Mouse (Mus musculus) NIH3T3 (cell line): ENCODE results near the gene Togaram2.
A peak's percentile ranks its signal among the peaks of the same experiment; 100 is the strongest.
"Not testable (repeated sequence)": the region's sequence is repeated elsewhere in the genome, so short reads cannot be mapped to it uniquely, and the experiment has no call there.

ENCODE experiments used
- DNase-seq: peaks from one replicate; pipeline ENCODE4 v3.0.0-alpha.2; 2012; ENCODE audit warnings: low read depth

The Togaram2 gene

DNA sequence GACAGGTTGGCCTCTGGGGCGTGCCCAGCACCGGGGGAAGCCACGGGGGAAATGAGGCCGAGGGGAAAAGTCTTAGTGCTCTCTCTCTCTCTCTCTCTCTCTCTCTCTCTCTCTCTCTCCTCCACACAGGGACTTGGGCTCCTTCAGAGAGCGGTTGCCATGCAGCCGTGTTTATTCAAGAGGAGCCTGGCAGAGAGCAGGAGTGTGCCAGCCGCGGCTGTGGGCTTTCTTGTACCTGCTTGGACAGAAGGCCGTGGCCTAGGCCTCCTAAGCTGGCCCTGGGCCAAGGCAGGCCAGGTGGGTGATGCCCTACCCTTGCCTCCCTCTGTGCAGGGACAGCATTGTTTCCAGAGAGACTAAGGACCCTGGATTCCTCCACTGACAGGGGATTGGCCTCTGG, at the start of gene Togaram2:
Gene Togaram2 (plus strand): TSS at position 170 of the 400 bp plus-strand sequence.
- DNase-seq: no peak

GRCm38 (mm10) chr17:71631806-71632205, 41.3 kb upstream of the Togaram2 start:
- DNase-seq: no peak

DNA sequence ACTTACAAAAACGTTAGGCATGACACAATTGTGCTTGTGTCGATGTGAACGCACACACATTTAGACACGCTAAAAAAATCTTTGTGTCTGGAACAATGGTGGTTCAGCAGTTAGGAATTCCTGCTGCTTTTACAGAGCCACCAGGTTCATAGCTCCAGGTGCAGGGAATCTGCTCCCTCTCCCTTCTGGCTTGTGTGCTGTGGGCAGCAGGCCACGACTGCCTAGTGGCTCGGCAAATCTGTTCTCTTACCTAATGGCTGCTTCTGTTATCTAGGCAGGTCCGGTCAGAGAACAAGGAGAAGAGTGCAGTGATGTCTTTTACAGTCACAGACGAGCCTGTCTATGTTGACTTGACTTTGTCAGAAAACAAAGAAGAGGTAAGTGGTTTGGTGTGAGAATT, 39.7 kb upstream of the Togaram2 start:
- no peak for DNase-seq

DNA sequence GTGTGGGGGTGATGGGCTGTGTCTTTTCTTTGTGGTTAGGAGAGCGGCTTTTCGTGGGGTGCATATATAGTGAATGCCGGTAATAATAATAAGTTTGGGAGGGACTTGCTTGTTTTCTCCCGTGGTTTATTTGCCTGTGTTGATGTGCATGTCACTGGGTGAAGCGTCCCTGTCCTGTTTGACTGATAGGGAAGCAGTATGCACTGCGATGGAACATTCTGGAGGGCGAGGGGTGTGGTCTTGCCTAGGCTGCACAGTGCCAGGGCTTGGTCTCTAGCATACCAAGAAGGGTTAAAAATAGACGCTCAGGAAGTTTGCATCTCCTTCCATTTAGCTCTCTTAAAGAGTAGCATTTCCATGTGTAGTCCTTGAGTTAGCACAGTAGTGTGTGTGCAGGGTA, 36.3 kb upstream of the Togaram2 start:
- no peak for DNase-seq

DNA sequence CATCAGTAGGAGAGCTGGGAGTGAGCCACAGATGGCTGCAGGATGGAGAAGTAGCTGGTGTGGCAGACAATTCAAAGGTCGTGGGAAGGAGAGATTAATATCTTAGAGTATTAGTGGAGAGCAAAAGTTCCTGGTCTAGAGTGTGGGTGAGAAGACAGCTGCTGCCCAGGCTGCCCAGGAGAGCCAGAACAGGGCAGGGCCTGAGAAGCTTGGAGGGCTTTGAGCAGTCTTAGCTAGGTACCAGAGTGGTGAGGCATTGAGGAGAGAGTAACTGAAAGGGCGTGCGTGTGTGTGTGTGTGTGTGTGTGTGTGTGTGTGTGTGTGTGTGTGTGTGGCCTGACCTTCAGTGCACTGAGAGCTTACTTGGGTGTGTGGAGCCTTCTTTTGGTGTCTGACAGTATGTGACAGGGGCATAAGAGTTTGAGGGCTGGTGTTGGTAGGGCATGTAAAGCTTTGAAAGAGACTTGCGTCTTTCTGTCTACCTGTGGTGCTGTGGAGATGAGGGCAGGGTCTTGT, 35.3 kb upstream of the Togaram2 start:
- no peak for DNase-seq

DNA sequence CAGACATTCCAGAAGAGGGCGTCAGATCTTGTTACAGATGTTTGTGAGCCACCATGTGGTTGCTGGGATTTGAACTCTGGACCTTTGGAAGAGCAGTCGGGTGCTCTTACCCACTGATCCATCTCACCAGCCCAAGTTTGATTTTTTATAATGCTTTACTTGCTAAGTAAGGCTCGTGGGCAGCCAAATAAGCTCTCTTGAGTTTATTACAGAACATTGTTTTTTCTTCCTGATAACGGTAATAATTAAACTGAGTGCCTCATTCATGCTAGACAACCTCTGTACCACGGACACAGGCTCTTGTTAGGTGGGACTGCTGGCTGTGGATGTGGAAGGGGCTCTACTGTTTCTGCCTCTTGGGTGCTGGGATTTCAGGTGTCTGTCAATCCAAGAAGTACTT, 34.0 kb upstream of the Togaram2 start:
- DNase-seq: not testable (repeated sequence)

DNA sequence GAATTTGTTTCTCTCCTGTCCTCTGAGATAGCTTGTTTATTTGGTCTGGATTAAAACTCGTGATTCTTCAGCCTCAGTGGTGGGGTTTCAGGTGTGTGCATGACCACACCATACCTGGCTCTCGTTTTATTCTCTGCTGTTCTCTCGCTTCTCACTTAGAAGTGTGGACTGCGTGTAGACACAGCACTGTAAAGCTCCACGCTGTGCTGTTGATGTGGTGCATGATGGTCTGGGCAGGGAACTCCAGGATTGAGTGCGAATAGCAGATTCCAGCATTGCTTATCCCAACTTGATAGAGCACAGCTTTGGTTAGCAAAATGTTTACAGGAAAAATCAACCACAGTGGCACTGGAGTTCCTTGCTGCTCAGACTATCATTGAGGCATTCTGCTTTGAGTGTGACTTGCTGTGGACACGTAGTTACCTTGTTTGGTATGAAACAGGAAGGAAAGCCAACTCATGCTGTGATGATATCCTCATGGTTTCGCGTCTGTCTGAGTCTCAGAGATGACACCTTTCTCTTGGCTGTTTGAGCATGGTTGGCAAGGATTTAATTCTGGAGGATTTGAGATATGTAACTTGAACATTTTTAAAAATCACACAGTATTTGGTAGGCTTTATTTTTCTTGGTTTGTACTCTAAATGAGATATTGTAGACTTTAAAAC, 32.5 kb upstream of the Togaram2 start:
- DNase-seq: no peak

GRCm38 (mm10) chr17:71642190-71642589, 30.9 kb upstream of the Togaram2 start:
- peak; percentile 18 for DNase-seq

DNA sequence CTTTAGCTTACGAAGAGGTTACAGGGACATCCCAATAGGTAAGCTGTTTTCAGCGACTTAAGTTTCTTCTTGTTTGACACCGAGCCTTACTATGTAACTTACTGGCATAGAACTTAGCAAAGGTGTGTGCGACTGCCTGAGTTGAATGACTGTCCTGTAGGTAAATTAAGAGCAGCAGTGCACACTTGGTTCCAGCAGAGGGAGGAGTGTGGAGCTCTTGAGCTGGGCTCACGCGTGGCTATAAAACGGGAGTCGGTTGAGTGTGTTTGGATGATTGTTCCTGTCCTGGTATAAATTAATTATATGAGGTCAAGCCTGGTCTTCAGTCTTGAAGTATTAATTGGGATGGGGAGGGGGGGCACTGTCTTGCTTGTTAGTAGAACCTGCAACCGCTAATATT, 23.1 kb upstream of the Togaram2 start:
- DNase-seq: no peak

GRCm38 (mm10) chr17:71652495-71652894, 20.6 kb upstream of the Togaram2 start:
- no peak for DNase-seq

GRCm38 (mm10) chr17:71652934-71653333, 20.1 kb upstream of the Togaram2 start:
- no peak for DNase-seq

- no peak for DNase-seq
Measured at GRCm38 (mm10) chr17:71657521-71657920, 15.5 kb upstream of the Togaram2 start.

DNA sequence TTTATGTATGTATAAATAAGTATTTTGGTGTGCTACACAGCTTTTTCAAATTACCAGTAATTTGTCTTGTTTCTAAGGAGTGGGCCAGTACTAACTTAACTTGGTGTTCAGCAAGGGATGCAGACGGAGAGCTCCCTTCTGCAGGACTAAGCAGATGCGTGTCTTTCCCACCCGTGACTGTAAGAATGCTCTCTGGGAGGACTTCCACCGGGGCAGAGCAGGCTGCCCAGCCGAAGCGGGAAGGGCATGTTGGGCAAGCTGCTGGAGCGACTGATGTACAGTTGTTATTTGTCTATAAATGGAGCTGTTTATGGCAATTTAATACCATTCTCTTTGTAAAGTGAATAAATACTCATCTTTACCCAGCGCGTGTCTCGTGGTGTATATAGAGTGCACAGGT, 14.4 kb upstream of the Togaram2 start:
- DNase-seq: no peak

DNA sequence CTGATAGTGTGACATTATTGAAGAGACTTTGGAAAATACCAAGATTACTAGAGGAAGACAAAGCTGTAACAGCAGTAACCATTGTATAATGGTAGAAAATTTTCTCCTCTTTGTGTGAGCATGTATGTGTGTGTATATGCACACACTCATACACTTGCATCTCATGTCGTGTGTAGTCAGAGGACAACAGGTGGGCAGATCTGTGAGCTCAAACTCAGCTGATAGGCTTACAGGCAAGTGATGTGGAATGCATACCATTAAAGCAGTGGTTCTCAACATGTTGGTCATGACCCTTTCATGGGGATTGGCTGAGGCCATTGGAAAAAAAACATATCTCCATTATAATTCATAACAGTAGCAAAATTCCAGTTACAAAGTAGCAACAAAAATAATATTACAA, 12.7 kb upstream of the Togaram2 start:
- DNase-seq: no peak

GRCm38 (mm10) chr17:71662751-71663250, 10.3 kb upstream of the Togaram2 start:
- DNase-seq: peak; percentile 84

GRCm38 (mm10) chr17:71663491-71663890, 9.6 kb upstream of the Togaram2 start:
- no peak for DNase-seq

DNA sequence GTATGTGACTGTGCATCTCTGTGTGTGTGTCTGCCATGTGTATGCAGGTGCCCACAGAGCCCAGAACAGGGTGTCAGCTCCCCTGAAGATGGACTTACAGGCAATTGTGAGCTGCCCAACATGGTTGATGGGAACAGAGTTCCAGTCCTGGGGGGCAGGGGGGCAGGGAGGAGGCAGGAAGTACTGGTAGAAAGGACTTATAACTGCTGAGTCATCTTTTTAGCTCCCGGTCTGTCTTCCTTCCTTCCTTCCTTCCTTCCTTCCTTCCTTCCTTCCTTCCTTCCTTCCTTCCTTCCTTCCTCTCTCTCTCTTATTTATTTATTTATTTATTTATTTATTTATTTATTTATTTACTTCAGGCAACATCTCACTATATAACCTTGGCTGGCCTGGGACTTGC, 8.9 kb upstream of the Togaram2 start:
- DNase-seq: no peak

GRCm38 (mm10) chr17:71665201-71665600, 7.9 kb upstream of the Togaram2 start:
- DNase-seq: no peak

DNA sequence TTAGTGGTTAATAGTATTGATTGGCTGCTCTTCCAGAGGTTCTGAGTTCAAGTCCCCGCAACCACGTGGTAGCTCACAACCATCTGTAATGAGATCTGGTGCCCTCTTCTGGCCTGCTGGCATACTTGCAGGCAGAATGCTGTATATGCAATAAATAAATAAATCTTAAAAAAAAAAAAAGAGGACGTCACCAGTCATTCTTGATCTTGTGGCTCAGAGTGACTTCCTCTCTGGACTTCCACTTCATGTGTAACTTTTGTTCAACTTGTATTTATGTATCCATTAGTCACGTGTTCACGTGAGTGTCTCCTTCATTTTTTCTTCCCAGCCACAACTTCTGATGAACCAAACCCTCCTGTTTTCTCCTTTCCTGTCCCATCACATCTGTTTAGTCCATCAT, 3.5 kb upstream of the Togaram2 start:
- no peak for DNase-seq

DNA sequence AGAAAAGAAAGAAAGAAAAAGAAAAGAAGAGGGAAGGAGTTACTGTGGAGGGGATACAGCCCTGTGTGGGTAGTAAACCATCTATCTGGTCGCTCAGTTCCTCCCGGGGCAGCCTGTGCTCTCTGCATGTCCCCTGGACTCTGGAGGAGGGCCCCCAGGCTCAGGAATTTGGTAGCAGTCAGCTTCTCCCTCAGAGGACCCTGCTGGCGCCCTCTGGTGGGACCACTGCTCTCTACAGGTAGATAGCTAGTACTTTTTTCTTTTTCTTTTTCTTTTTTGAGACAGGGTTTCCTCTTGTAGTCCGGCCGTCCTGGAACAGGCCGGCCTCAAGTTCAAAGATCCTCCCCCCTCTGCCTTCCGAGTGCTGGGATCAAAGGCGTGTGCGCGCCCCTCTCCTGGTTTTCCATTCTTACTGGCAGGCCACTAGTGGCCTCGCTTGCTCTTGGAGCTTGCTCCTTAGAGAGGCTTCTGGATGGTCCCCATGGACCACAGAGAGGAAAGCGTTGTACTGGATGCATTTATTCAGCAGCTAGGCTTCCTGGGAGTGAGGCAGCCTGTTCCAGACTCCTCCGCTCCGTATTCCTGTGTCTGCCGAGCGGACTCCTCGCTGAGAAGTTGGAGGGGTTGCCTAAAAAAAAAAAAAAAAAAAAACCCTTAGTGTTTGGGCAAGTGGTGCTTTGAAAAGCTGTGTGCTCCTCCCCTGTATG, 1.1 kb upstream of the Togaram2 start:
- peak; percentile 70 for DNase-seq

DNA sequence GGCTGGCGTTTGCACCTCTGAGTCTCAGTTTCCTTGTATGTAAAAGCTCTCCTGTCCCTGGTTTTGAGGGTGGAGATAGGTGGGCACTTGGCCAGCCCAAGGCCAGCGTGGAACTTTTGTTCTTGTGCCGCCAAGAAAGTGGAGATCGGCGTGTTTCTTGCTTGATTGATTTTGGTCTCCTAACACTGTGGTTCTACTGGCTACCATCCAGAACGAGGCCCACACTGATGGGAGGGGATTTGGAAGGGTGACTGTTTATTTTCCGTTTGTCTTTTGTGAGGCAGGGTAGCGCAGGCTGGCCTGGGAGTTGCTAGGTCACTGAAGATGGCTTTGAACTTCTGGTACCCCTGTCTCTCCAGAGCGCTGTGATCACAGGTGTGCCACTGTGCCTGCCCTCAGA, 875 bp downstream of the Togaram2 start:
- peak; percentile 23 for DNase-seq

GRCm38 (mm10) chr17:71674886-71675285, 1.8 kb downstream of the Togaram2 start:
- DNase-seq: no peak

DNA sequence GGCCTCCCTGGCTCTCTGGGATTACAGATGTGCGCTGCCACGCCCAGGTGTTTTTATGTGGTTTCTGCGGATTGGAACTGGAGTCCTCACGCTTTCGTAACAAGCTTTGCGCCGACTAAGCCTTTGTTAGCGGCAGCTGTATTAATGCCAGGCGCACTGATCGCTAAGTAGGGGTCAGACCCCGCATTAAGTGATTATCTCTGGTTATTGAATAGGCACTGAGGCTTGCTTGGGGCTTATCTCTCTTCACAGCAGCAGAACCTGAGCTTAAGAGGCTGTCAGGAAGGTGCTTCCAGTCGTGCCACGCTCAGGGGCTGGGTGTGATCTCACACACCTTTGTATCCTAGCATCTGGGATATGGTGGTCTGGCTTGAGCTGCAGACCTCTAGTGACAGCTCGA, 8.6 kb downstream of the Togaram2 start:
- no peak for DNase-seq
